15 mouse cellular contexts compared by ENCODE assay signal in the genomic region with DNA sequence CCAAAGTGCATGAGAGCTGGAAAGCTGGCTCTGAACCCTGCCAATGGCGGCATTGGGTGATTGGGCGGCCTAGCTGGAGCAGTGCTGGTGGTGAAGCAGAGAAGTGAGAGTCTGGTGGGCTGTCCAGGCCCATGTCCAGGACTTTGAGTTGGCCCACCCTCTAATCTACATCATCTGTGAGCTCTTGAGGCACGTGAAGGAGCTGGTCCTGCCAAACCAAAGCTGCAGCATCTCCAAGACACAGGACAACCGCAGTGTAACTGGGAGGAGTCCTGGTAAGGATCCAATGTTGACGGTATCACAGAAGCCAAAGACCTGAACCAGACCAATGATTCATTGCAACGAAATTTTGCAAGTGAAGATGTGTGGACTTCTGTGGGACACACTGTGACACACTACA.
DNase-seq lines count a peak whose midpoint lies in the region; ATAC-seq and TF ChIP-seq lines count a peak whose summit lies in the region.
"Had no signal": no experiment of that assay in that cellular context is flagged by ENCODE, and none has a peak within 500 bp of the region (broad histone marks: within the 10 kb centered on the region; RNA-seq: fewer than 3 reads in every experiment).

No protein-coding gene starts in this region.

- no peaks in the 10 kb centered on the region for H3K79me2 ChIP-seq in liver, adult 2 months (ENCODE audit: control insufficient read depth, insufficient read depth, low read length)

- TF ChIP-seq POLR2A in liver, adult 2 months (IDR thresholded peaks at IDR 0.05; ENCODE audit: extremely low read depth, insufficient read depth, low read length), result no peak

- no peak overlapping the region for H3K4me2 ChIP-seq in liver, embryonic 11.5 days
- H3K4me2 ChIP-seq in lung, embryonic 15.5 days, result no peak overlapping the region
- no peak overlapping the region for H3K4me2 ChIP-seq in kidney, embryonic 15.5 days
- H3K4me2 ChIP-seq: forebrain, embryonic 15.5 days; hindbrain, embryonic 14.5 days; intestine, embryonic 15.5 days; liver, embryonic 15.5 days; neural tube, embryonic 12.5 days; stomach, embryonic 15.5 days had no signal

- no peak overlapping the region for H3K9ac ChIP-seq in liver, adult 2 months (ENCODE audit: low read depth, low read length)
- H3K9ac ChIP-seq in liver, embryonic 11.5 days (ENCODE audit: low read depth, low read length), result no peak overlapping the region
- H3K9ac ChIP-seq in lung, embryonic 15.5 days, result no peak overlapping the region
- H3K9ac ChIP-seq in kidney, embryonic 15.5 days, result no peak overlapping the region
- H3K9ac ChIP-seq: forebrain, embryonic 15.5 days; hindbrain, embryonic 14.5 days; intestine, embryonic 15.5 days; liver, embryonic 15.5 days; neural tube, embryonic 12.5 days; stomach, embryonic 15.5 days had no signal

- H3K27me3 ChIP-seq in liver, adult 2 months (ENCODE audit: control insufficient read depth, insufficient read depth, low read length), result no peaks in the 10 kb centered on the region; the same call in 1 of the 2 replicates
- no peaks in the 10 kb centered on the region for H3K27me3 ChIP-seq in liver, embryonic 11.5 days (replicated peaks; ENCODE audit: control insufficient read depth, insufficient read depth, low read length)
- no peaks in the 10 kb centered on the region for H3K27me3 ChIP-seq in lung, embryonic 15.5 days
- H3K27me3 ChIP-seq in kidney, embryonic 15.5 days, result no peaks in the 10 kb centered on the region
- H3K27me3 ChIP-seq: forebrain, embryonic 15.5 days; intestine, embryonic 15.5 days; liver, embryonic 15.5 days; neural tube, embryonic 12.5 days; stomach, embryonic 15.5 days had no signal

- no peak overlapping the region for H3K27ac ChIP-seq in liver, adult 2 months (replicated peaks; ENCODE audit: insufficient read depth, low read depth, low read length)
- no peak overlapping the region for H3K27ac ChIP-seq in liver, embryonic 11.5 days (ENCODE audit: low read depth, low read length)
- H3K27ac ChIP-seq in lung, embryonic 15.5 days, result no peak overlapping the region
- H3K27ac ChIP-seq in kidney, embryonic 15.5 days, result no peak overlapping the region
- H3K27ac ChIP-seq: forebrain, embryonic 15.5 days; hindbrain, embryonic 14.5 days; intestine, embryonic 15.5 days; liver, embryonic 15.5 days; neural tube, embryonic 12.5 days; stomach, embryonic 15.5 days had no signal

- no peaks in the 10 kb centered on the region for H3K36me3 ChIP-seq in liver, adult 2 months (ENCODE audit: control insufficient read depth, insufficient read depth, low read length)
- no peaks in the 10 kb centered on the region for H3K36me3 ChIP-seq in liver, embryonic 11.5 days (ENCODE audit: control insufficient read depth, insufficient read depth, low read length)
- no peaks in the 10 kb centered on the region for H3K36me3 ChIP-seq in lung, embryonic 15.5 days
- no peaks in the 10 kb centered on the region for H3K36me3 ChIP-seq in kidney, embryonic 15.5 days
- H3K36me3 ChIP-seq: forebrain, embryonic 15.5 days; intestine, embryonic 15.5 days; liver, embryonic 15.5 days; neural tube, embryonic 12.5 days; stomach, embryonic 15.5 days had no signal

- DNase-seq in gastrocnemius, postnatal 25 days, result peak; percentile 10
- DNase-seq in gastrocnemius, adult 8-10 months (ENCODE audit: low spot score in 2 of 2), result no peak
- peak; percentile 14 for DNase-seq in liver, adult 2 months (ENCODE audit: extremely low read depth, low read depth, low spot score)
- no peak for DNase-seq in liver, embryonic 11.5 days (ENCODE audit: low spot score)
- DNase-seq: cerebellum, postnatal 25 days; thymus, adult 2 months had no signal

- peaks cover 3% of the 10 kb centered on the region; the same call in 1 of the 2 replicates for H3K4me1 ChIP-seq in liver, adult 2 months (ENCODE audit: control insufficient read depth, insufficient read depth, low read length)
- no peaks in the 10 kb centered on the region for H3K4me1 ChIP-seq in liver, embryonic 11.5 days (replicated peaks; ENCODE audit: control insufficient read depth, insufficient read depth, low read length)
- H3K4me1 ChIP-seq in lung, embryonic 15.5 days, result no peaks in the 10 kb centered on the region
- no peaks in the 10 kb centered on the region for H3K4me1 ChIP-seq in kidney, embryonic 15.5 days
- H3K4me1 ChIP-seq: forebrain, embryonic 15.5 days; intestine, embryonic 15.5 days; liver, embryonic 15.5 days; neural tube, embryonic 12.5 days; stomach, embryonic 15.5 days had no signal

- no peaks in the 10 kb centered on the region for H3K9me3 ChIP-seq in liver, embryonic 11.5 days (ENCODE audit: control insufficient read depth, low read length)
- no peaks in the 10 kb centered on the region for H3K9me3 ChIP-seq in lung, embryonic 15.5 days
- no peaks in the 10 kb centered on the region for H3K9me3 ChIP-seq in kidney, embryonic 15.5 days (replicated peaks)
- H3K9me3 ChIP-seq: forebrain, embryonic 15.5 days; intestine, embryonic 15.5 days; liver, embryonic 15.5 days; stomach, embryonic 15.5 days had no signal

- no peak for TF ChIP-seq CTCF in liver, adult 2 months (IDR thresholded peaks at IDR 0.05; ENCODE audit: low read depth, low read length)

- ATAC-seq in liver, embryonic 11.5 days (replicated peaks; ENCODE audit: low FRiP score), result no peak; the same call in 1 of the 2 replicates
- ATAC-seq in lung, embryonic 15.5 days (ENCODE audit: borderline replicate concordance, extremely low read depth, low FRiP score, low TSS enrichment), result peak; percentile 62
- ATAC-seq in kidney, embryonic 15.5 days (replicated peaks; ENCODE audit: low FRiP score), result no peak
- ATAC-seq in monocyte, adult 5-6 weeks (replicated peaks; ENCODE audit: insufficient number of reproducible peaks, low FRiP score, low TSS enrichment, poor library complexity, severe bottlenecking), result no peak
- ATAC-seq: forebrain, embryonic 15.5 days; intestine, embryonic 15.5 days had no signal

- H3K4me3 ChIP-seq in liver, adult 2 months (ENCODE audit: insufficient read depth, low read depth, low read length), result no peak overlapping the region
- H3K4me3 ChIP-seq in liver, embryonic 11.5 days (ENCODE audit: low read depth, low read length), result no peak overlapping the region
- no peak overlapping the region for H3K4me3 ChIP-seq in lung, embryonic 15.5 days
- no peak overlapping the region for H3K4me3 ChIP-seq in kidney, embryonic 15.5 days (replicated peaks)
- H3K4me3 ChIP-seq: forebrain, embryonic 15.5 days; intestine, embryonic 15.5 days; liver, embryonic 15.5 days; neural tube, embryonic 12.5 days; stomach, embryonic 15.5 days had no signal

- WGBS in liver, adult 2 months, result 56% methylated on average over 6 of the region's 6 CpGs
- 84% methylated on average over 6 of the region's 6 CpGs for WGBS in liver, embryonic 11.5 days
- WGBS in lung, embryonic 15.5 days, result 68% methylated on average over 6 of the region's 6 CpGs
- WGBS in kidney, embryonic 15.5 days, result 78% methylated on average over 6 of the region's 6 CpGs

Comparison
In these comparisons a context has a peak if more than half of its experiments do, and no peak if none do; other contexts are left out.
1. DNase-seq: peak in gastrocnemius, postnatal 25 days (single experiment) and liver, adult 2 months (single experiment); none in gastrocnemius, adult 8-10 months (0 of 2) and liver, embryonic 11.5 days (single experiment).